Mouse (Mus musculus) Patski (cell line): ENCODE measurements around the gene Nr1i3. TPM values are rescaled to one million over a fixed set of nuclear protein-coding genes. Genes with fewer than 3 reads are reported as not detected.

Experiments used
- ATAC-seq: fragments of 100-300 bp; one replicate; pipeline ENCODE4 v1.8.0; 2021
- CTCF ChIA-PET: fragments of 350-600 bp; sonication (Branson Sonifier 250); formaldehyde crosslinking; loops from one replicate; lab custom pipeline; 2022; ENCODE audit warnings: inconsistent platforms; lab: Charles Lee
- POLR2A ChIA-PET: fragments of 350-600 bp; sonication (Branson Sonifier 250); formaldehyde crosslinking; loops from one replicate; lab custom pipeline; 2022; ENCODE audit warnings: antibody characterized with exemption, inconsistent platforms; lab: Charles Lee
- DNase-seq: peaks from one replicate; pipeline ENCODE4 v3.0.0-alpha.2; 2011; ENCODE audit warnings: low read depth, low spot score
- H3K27me3 ChIP-seq: fragments of 371-371 bp; one replicate; pipeline ENCODE4 v1.5.1; 2021
- CTCF ChIP-seq: fragments of 100-300 bp; IDR thresholded peaks from one replicate; pipeline ENCODE4 v1.5.1; 2021
- in situ Hi-C: fragments of 300-500 bp; cut with MboI; formaldehyde crosslinking; loops from 3 replicates; pipeline ENCODE4 v1.11.1; 2018; ENCODE audit warnings: low pct_unique_long_range_greater_than_20kb, mixed read lengths
- polyA plus RNA-seq: library from polyadenylated mRNA; unstranded; gene quantifications from one replicate; pipeline ENCODE4 v1.2.3, GENCODE M21; 2021

Nr1i3 gene
- polyA plus RNA-seq, 1 experiment from 2014 or later: 0.54 TPM

DNA sequence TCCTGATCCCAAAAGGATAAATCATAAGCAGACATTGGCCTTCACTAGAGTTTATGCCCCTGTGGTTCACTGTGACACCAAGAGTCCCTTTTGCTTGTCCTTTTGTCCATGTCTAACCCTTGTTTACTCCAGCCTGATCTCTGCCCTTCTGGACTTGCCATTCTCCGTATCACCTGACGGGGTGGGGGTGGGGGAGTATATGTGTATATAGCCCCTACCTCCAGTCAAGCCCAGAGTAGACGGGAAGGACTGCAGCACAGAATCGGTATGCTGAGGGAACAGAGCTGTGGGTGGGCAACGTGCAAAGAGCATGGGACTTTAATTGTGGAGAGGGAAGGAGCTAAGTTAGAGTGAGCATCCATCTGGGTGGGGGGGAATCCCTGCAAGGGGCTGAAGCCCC lies 11.1 kb downstream of the Nr1i3 start, which contains the start of gene Apoa2:
Gene Apoa2 (plus strand): TSS at position 198 of the 400 bp plus-strand sequence.
- in situ Hi-C loops: loop anchor here (5.0 kb wide), 2 partner anchors 63 to 113 kb away; partner anchors contain the start of gene Cfap126
- no peak for TF ChIP-seq CTCF

DNA sequence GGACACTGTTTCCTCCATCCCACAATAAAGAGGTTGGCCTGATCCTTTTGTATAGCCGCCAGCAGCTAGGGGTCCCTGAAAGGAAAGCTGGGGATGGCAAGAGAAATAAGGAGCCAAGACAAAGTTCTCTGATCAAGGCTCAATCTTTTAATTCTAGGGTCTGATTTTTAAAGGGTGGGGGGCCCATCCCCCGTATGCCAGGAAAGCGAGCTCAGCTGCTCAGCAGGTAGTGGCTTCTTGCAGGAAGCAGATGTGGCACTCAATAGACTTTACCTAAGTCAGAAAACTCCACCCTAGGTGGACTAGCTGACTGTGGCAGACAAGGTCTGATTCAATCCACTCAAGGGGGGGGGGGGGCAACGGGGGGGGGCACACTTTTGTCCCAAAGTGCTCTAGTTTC lies 13.0 kb downstream of the Nr1i3 start:
- DNase-seq: no peak
- H3K27me3 ChIP-seq: no peaks in the 10 kb centered on the region
- CTCF ChIA-PET: no interaction called here
- in situ Hi-C loops: no loop called here
- POLR2A ChIA-PET: no interaction called here
- no peak for ATAC-seq
- TF ChIP-seq CTCF: no peak

More for the DNA sequence above, 11.1 kb downstream of the Nr1i3 start, which contains the start of gene Apoa2:
- DNase-seq (no peak), ATAC-seq (no peak)
- ChIA-PET POLR2A (interaction anchor here (0.6 to 0.7 kb wide), 2 partner anchors 20 to 107 kb away, joined by 3 to 4 read pairs; no protein-coding TSS in a partner anchor), CTCF (interaction anchor here (1.1 to 1.4 kb wide), 2 partner anchors 11 to 14 kb away, joined by 3 read pairs; no protein-coding TSS in a partner anchor)
- no peaks in the 10 kb centered on the region for H3K27me3 ChIP-seq

DNA sequence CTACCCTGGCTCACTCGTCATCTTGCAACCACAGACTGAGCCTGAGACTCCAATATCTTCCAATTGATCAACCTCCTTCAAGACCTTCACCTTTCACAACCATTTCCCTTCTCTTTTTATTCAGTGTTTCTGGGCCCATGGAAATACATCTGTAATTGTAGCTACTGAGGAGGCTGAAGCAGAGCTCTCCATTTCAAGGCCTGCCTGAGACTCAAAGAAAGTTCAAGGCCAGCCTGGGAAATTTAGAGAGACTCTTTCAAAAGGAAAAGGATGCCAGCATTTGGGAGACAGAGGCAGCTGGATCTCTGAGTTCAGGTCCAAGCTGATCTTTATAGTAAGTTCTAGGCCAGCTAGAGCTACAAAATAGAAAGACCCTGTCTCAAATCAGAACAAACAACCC lies 14.1 kb downstream of the Nr1i3 start:
- no peaks in the 10 kb centered on the region for H3K27me3 ChIP-seq
- DNase-seq: no peak
- in situ Hi-C loops: no loop called here
- ChIA-PET POLR2A (interaction anchor here (0.6 to 1.0 kb wide), 2 partner anchors 35 to 60 kb away, joined by 3 read pairs; partner anchors contain the start of gene Usp21), CTCF (interaction anchor here (1.1 to 1.4 kb wide), 2 partner anchors 11 to 109 kb away, joined by 4 read pairs; no protein-coding TSS in a partner anchor)
- no peak for ATAC-seq
- no peak for TF ChIP-seq CTCF

DNA sequence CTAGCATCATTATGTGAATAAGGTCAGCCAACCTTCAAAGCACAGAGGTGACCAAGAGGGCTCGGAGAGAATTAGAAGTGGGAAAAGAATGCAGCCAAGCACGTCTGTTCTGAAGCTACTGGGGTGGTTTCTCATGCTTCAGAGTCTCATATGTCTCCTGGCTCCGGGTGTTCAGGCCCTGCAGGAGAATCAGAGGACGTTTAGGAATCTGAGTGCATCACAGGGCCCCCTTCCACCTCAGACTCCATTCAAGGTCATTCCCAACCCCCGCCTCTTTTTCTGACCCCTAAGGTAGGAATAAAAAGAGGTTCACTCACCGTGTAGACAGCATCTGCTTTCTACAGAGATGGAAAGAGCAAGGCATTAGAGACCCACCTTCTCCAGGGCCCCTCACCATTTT lies 16.0 kb downstream of the Nr1i3 start:
- DNase-seq (no peak), ATAC-seq (no peak)
- no peaks in the 10 kb centered on the region for H3K27me3 ChIP-seq
- ChIA-PET POLR2A (interaction anchor here (1.3 kb wide), 1 partner anchor 40 kb away, joined by 3 read pairs; the partner anchor contains the start of gene B4galt3), CTCF (interaction anchor here (1.1 to 1.3 kb wide), 2 partner anchors 9 to 81 kb away, joined by 3 read pairs; no protein-coding TSS in a partner anchor)
- in situ Hi-C loops: no loop called here
- no peak for TF ChIP-seq CTCF

DNA sequence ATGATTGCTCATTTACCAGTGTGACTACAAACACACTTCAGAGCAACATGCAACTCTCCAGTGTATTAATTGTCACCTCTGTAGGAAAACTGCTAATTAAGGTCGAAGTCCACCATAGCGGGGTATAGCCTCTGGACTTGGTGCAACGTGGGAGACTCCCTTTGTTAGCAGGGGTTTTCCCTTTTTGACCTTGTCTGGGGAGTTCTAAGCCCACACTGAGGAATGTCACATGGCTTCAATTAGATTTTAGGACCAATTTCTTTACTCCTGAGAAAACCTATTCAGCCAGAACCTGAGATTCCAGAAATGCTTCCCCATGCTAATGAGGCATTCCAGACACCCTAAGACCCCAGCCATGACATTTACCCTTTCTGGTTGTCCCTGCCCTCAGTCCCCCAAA lies 16.4 kb downstream of the Nr1i3 start:
- TF ChIP-seq CTCF: no peak
- H3K27me3 ChIP-seq: no peaks in the 10 kb centered on the region
- in situ Hi-C loops: no loop called here
- POLR2A ChIA-PET: interaction anchor here (1.3 kb wide), 1 partner anchor 40 kb away, joined by 3 read pairs; the partner anchor contains the start of gene B4galt3
- CTCF ChIA-PET: interaction anchor here (1.3 kb wide), 1 partner anchor 8 kb away, joined by 3 read pairs; no protein-coding TSS in a partner anchor
- no peak for ATAC-seq
- DNase-seq: no peak

DNA sequence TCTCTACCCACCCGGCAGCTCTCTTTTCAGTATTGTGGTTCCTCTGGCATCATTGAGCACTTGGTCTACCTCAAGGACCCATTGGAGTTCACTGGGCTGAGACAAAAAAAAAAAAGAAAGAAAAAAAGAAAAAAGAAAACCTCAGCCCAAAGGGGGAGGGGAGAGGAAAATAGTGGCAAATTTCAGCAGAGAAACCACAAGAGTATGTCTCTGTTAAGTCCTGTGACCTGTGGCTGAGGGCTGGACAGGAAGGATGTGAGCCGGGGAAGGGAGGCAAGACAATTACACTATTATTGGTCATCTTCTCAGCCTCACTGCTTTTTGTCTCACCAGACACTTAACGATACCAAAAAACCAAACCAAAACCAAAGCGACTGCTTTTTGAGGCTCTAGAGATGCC lies 18.1 kb downstream of the Nr1i3 start:
- peak; percentile 55 for ATAC-seq
- no peaks in the 10 kb centered on the region for H3K27me3 ChIP-seq
- no peak for TF ChIP-seq CTCF
- POLR2A ChIA-PET: interaction anchor here (0.7 to 1.2 kb wide), 6 partner anchors 9 to 118 kb away, joined by 3 to 7 read pairs (median 4); partner anchors contain the start of gene Cfap126
- in situ Hi-C loops: no loop called here
- peak; percentile 62 for DNase-seq
- CTCF ChIA-PET: interaction anchor here (1.1 to 1.6 kb wide), 2 partner anchors 11 to 16 kb away, joined by 3 read pairs; no protein-coding TSS in a partner anchor

DNA sequence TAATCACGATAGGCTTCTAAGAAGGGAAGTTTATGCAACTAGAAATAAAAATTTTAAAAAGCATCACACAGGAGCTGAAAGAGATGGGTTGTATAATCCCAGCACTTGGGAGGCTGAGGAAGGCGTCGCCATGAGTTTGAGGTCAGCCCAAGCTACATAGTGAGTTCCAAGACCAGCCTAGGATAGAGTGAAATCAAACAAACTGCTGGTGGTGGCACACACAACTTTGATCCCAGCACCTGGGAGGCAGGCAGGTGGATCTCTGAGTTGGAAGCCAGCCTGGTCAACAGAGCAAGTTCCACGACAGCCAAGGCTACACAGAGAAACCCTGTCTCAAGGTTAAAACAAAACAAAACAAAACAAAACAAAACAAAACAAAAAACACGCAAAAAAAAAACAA lies 18.6 kb downstream of the Nr1i3 start:
- no peak for DNase-seq
- in situ Hi-C loops: no loop called here
- no peaks in the 10 kb centered on the region for H3K27me3 ChIP-seq
- no peak for ATAC-seq
- ChIA-PET CTCF (interaction anchor here (1.1 to 1.6 kb wide), 2 partner anchors 11 to 16 kb away, joined by 3 read pairs; no protein-coding TSS in a partner anchor), POLR2A (interaction anchor here (0.9 to 1.2 kb wide), 4 partner anchors 9 to 119 kb away, joined by 3 to 7 read pairs (median 4); partner anchors contain the start of gene Cfap126)
- TF ChIP-seq CTCF: no peak

DNA sequence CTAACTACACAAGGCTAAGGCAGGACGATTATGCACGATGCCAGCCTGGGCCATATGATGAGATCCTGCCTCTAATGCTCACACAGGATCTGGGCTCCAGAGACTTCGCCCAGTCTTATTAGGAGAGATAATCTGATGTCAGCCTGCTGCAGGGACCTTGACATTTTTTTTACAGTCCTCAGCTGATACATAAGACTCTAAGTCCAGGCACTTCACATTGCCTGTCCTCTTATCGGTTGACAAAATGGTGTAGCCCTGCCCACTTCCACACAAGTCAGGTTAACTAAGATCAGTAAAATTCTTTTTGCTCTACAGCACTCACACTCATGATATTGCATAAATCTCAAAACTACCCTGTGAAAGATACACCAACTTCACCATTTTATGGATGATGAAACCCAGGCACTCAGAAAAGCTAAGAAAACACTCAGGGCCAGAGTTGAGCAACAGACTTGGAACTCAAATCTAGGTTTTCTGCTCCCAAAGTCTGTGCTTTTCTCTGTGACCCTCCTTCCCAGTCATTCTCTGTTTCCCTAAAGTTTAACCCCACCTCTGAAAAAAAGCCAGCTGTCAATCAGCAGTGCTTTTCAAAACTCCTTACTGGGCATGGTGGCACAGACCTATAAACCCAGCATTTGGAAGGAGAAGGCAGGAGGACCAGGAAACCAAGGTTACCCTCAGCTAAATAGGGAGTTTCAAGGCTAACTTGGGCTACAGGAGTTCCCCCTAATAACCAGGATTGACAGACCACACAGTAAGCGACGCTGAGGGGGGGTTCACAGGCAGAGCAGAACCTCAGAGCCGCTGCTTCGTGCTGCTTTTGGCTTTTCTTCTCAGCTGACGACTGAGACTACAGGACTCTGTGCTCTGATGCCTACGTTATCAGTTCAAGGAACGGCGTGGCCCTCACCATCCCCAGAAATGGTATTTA lies 19.3 kb downstream of the Nr1i3 start:
- H3K27me3 ChIP-seq: no peaks in the 10 kb centered on the region
- CTCF ChIA-PET: interaction anchor here (1.1 to 1.6 kb wide), 2 partner anchors 10 to 15 kb away, joined by 3 read pairs; no protein-coding TSS in a partner anchor
- TF ChIP-seq CTCF: no peak
- POLR2A ChIA-PET: interaction anchor here (0.9 to 1.8 kb wide), 4 partner anchors 10 to 84 kb away, joined by 3 to 6 read pairs (median 4); partner anchors contain the start of gene Ndufs2
- DNase-seq (no peak), ATAC-seq (no peak)
- in situ Hi-C loops: no loop called here

DNA sequence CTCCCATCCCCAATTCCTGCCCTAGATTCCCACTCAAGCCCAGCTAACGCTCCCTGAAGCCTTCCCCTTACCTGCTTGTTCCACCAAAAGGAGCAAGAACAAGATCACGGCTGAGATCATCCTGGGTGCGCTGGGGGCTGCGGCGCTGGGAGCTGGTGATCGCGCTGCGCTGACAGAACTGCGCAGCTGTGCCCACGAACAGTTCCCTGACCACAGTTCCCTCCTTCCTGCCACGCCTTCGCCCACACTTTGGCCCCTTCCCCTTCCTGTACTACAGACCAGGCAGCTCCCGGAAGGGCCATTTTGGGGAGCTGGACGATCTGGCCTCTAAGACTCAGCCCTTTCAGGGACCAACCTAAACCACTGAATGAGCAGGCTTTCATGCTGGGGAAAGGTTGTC lies 20.4 kb downstream of the Nr1i3 start, which contains the start of gene Fcer1g:
Gene Fcer1g (minus strand): TSS at position 240 of the 400 bp plus-strand sequence.
- in situ Hi-C loops: no loop called here
- ChIA-PET POLR2A (interaction anchor here (1.0 to 1.8 kb wide), 4 partner anchors 9 to 78 kb away, joined by 3 to 6 read pairs (median 4); partner anchors contain the start of genes Ndufs2 and Tomm40l), CTCF (interaction anchor here (1.5 to 2.0 kb wide), 2 partner anchors 11 to 47 kb away, joined by 4 read pairs; partner anchors contain the start of gene Ppox)
- H3K27me3 ChIP-seq: no peaks in the 10 kb centered on the region
- no peak for ATAC-seq
- no peak for DNase-seq
- no peak for TF ChIP-seq CTCF
